9 mouse cellular contexts compared by ENCODE assay signal in the genomic region with DNA sequence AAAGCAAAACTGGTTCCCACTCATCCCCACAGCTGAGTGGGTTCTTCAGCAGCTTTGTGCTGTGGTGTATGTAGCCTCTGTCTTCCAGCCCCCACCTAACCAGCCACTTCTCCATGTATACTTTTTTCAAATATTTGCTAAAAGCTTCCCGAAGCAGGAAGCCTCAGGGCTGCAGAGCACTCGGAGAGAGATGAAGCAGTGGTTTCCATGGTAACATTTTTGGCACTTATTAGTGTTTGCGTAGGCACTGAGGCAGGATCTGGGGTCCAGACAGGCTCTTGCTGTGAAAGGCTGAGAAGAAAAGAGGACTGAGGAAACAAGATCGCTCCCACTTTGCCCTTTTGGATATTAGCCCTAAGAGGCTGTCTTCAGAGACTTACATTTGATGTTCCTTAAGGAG.
DNase-seq lines count a peak whose midpoint lies in the region; ATAC-seq lines count a peak whose summit lies in the region.
"Had no signal": no experiment of that assay in that cellular context is flagged by ENCODE, and none has a peak within 500 bp of the region (broad histone marks: within the 10 kb centered on the region; RNA-seq: fewer than 3 reads in every experiment).

No protein-coding gene starts in this region.

- no peak overlapping the region for H3K27ac ChIP-seq in limb, embryonic 13.5 days
- no peak overlapping the region for H3K27ac ChIP-seq in limb, embryonic 10.5 days
- 0 out of 2 replicates have a peak overlapping the region, but pooled peaks have one; percentile 3 for H3K27ac ChIP-seq in forebrain, embryonic 15.5 days (replicated peaks)
- H3K27ac ChIP-seq: heart, embryonic 10.5 days had no signal

- ATAC-seq in limb, embryonic 13.5 days (ENCODE audit: low FRiP score, low read depth) = peak; percentile 66; the same call in 1 of the 2 replicates
- peak; percentile 90 for ATAC-seq in forebrain, embryonic 15.5 days (replicated peaks)

- WGBS in limb, embryonic 13.5 days = 58% methylated on average over 4 of the region's 4 CpGs
- 67% methylated on average over 4 of the region's 4 CpGs for WGBS in limb, embryonic 10.5 days
- 31% methylated on average over 4 of the region's 4 CpGs for whole genome bisulfite sequencing in forebrain, embryonic 15.5 days

- H3K9ac ChIP-seq in limb, embryonic 13.5 days = no peak overlapping the region
- no peak overlapping the region for H3K9ac ChIP-seq in forebrain, embryonic 15.5 days (replicated peaks)

- H3K36me3 ChIP-seq in limb, embryonic 13.5 days = no peaks in the 10 kb centered on the region
- H3K36me3 ChIP-seq in limb, embryonic 10.5 days = no peaks in the 10 kb centered on the region
- H3K36me3 ChIP-seq in forebrain, embryonic 15.5 days = no peaks in the 10 kb centered on the region
- H3K36me3 ChIP-seq: heart, embryonic 10.5 days had no signal

- H3K27me3 ChIP-seq in limb, embryonic 13.5 days = peaks cover 5% of the 10 kb centered on the region; the same call in 1 of the 2 replicates
- H3K27me3 ChIP-seq in limb, embryonic 10.5 days (ENCODE audit: low read depth, poor library complexity, severe bottlenecking) = peaks cover 77% of the 10 kb centered on the region
- H3K27me3 ChIP-seq in forebrain, embryonic 15.5 days = no peaks in the 10 kb centered on the region

- H3K4me3 ChIP-seq in limb, embryonic 13.5 days = no peak overlapping the region
- H3K4me3 ChIP-seq in limb, embryonic 10.5 days = no peak overlapping the region
- H3K4me3 ChIP-seq in forebrain, embryonic 15.5 days = no peak overlapping the region
- H3K4me3 ChIP-seq: heart, embryonic 10.5 days; myocyte had no signal

- no peak overlapping the region for H3K4me2 ChIP-seq in limb, embryonic 13.5 days (replicated peaks)
- no peak overlapping the region for H3K4me2 ChIP-seq in forebrain, embryonic 15.5 days (replicated peaks)

- no peak for DNase-seq in limb, embryonic 10.5 days (ENCODE audit: low spot score)
- DNase-seq in left cerebral cortex, adult 11 months (ENCODE audit: low spot score) = peak; percentile 10
- peak; percentile 20 for DNase-seq in retina, embryonic 14.5 days (ENCODE audit: low spot score)
- no peak for DNase-seq in gastrocnemius, adult 18-20 months (ENCODE audit: low spot score)
- no peak for DNase-seq in cerebellum, adult 8-10 months

- H3K4me1 ChIP-seq in limb, embryonic 13.5 days = no peaks in the 10 kb centered on the region
- no peaks in the 10 kb centered on the region for H3K4me1 ChIP-seq in limb, embryonic 10.5 days
- H3K4me1 ChIP-seq in forebrain, embryonic 15.5 days = peaks cover 9% of the 10 kb centered on the region
- H3K4me1 ChIP-seq: heart, embryonic 10.5 days had no signal

- no peaks in the 10 kb centered on the region for H3K9me3 ChIP-seq in limb, embryonic 13.5 days
- H3K9me3 ChIP-seq in limb, embryonic 10.5 days (replicated peaks) = no peaks in the 10 kb centered on the region
- H3K9me3 ChIP-seq in forebrain, embryonic 15.5 days = no peaks in the 10 kb centered on the region
- H3K9me3 ChIP-seq: heart, embryonic 10.5 days had no signal

Comparison
In these comparisons a context has a peak if more than half of its experiments do, and no peak if none do; other contexts are left out.
1. DNase-seq: peak in left cerebral cortex, adult 11 months (single experiment) and retina, embryonic 14.5 days (single experiment); none in limb, embryonic 10.5 days (single experiment), gastrocnemius, adult 18-20 months (single experiment) and cerebellum, adult 8-10 months (single experiment).